Mouse (Mus musculus) liver, postnatal 0 days (tissue): ENCODE data around the gene Dnm3. TPM values are rescaled to one million over a fixed set of nuclear protein-coding genes. Genes with fewer than 3 reads are reported as not detected.
A peak's percentile ranks its signal among the peaks of the same experiment; 100 is the strongest.

Experiments used
- ATAC-seq: fragments of 200-750 bp; cut with Nextera tagmentation; 2 replicates; pipeline ENCODE4 v1.8.0; 2017; ENCODE audit warnings: mild to moderate bottlenecking, moderate library complexity
- DNase-seq: peaks from one replicate; pipeline ENCODE4 v3.0.0-alpha.2; 2016
- H3K27ac ChIP-seq: fragments of 300-500 bp; sonication (generic); 2 replicates; pipeline ENCODE4 v1.5.1; 2014; ENCODE audit warnings: antibody characterized with exemption, moderate library complexity, mild to moderate bottlenecking, low read depth
- H3K27me3 ChIP-seq: fragments of 300-500 bp; sonication (generic); 2 replicates; pipeline ENCODE4 v1.6.1; 2014; ENCODE audit warnings: low read length, control low read depth, mixed read lengths; ENCODE audit not compliant: insufficient read depth
- H3K36me3 ChIP-seq: fragments of 300-500 bp; sonication (generic); replicated peaks from 2 replicates; pipeline ENCODE4 v1.6.1; 2014; ENCODE audit warnings: mild to moderate bottlenecking, control low read depth, low read length, moderate library complexity, mixed read lengths; ENCODE audit not compliant: insufficient read depth
- H3K4me1 ChIP-seq: fragments of 300-500 bp; sonication (generic); 2 replicates; pipeline ENCODE4 v1.6.1; 2014; ENCODE audit warnings: antibody characterized with exemption, mild to moderate bottlenecking, control low read depth; ENCODE audit not compliant: insufficient read depth
- H3K4me2 ChIP-seq: fragments of 300-500 bp; sonication (generic); 2 replicates; pipeline ENCODE4 v1.6.1; 2014; ENCODE audit warnings: low read depth, mild to moderate bottlenecking, low read length, moderate library complexity, mixed read lengths
- H3K4me3 ChIP-seq: fragments of 300-500 bp; sonication (generic); 2 replicates; pipeline ENCODE4 v1.5.1; 2014; ENCODE audit warnings: low read depth, low read length
- H3K9ac ChIP-seq: fragments of 300-500 bp; sonication (generic); replicated peaks from 2 replicates; pipeline ENCODE4 v1.6.1; 2014; ENCODE audit warnings: mild to moderate bottlenecking, moderate library complexity
- H3K9me3 ChIP-seq: fragments of 300-500 bp; sonication (generic); 2 replicates; pipeline ENCODE4 v1.6.1; 2016; ENCODE audit warnings: mild to moderate bottlenecking, control low read depth, low read length, mixed read lengths
- CTCF ChIP-seq: sonication (generic); IDR thresholded peaks from 2 replicates; pipeline ENCODE4 v1.5.1; 2016; ENCODE audit warnings: antibody characterized with exemption, low read depth
- EP300 ChIP-seq: IDR thresholded peaks from 2 replicates; pipeline ENCODE4 v1.6.1; 2016; ENCODE audit warnings: antibody characterized with exemption, low read depth, mild to moderate bottlenecking
- WGBS: fragments of 180-500 bp; shearing (Covaris S2); extraction: QIAGEN DNeasy Blood & Tissue Kit; methylation state at CpG from one replicate; pipeline ENCODE4 v1.1.7; 2014; ENCODE audit not compliant: insufficient replicate concordance; 5-methylcytosine and 5-hydroxymethylcytosine counted together
- polyA plus RNA-seq: library from polyadenylated mRNA; unstranded; fragments of >200 nt; fragmentation: Nextera tagmentation; extraction: Ambion mirVana; gene quantifications from 2 replicates; pipeline ENCODE4 v1.2.1, GENCODE M21; 2015

The Dnm3 gene
- polyA plus RNA-seq, 1 experiment from 2014 or later = 0.14 TPM

- TF ChIP-seq EP300 = no peak
- Histone ChIP-seq H3K9ac (no peak overlapping the region), H3K27me3 (no peaks in the 10 kb centered on the region), H3K4me1 (no peaks in the 10 kb centered on the region), H3K4me3 (no peak overlapping the region), H3K36me3 (no peaks in the 10 kb centered on the region), H3K4me2 (no peak overlapping the region), H3K9me3 (no peaks in the 10 kb centered on the region), H3K27ac (no peak overlapping the region)
- DNase-seq = no peak
- ATAC-seq = no peak
- WGBS = 68% methylated on average over 8 of the region's 8 CpGs
These were observed 290.3 kb downstream of the Dnm3 start for GRCm38 (mm10) chr1:162187352-162188120.

- Histone ChIP-seq H3K4me2 (no peak overlapping the region), H3K4me1 (no peaks in the 10 kb centered on the region), H3K36me3 (no peaks in the 10 kb centered on the region), H3K27me3 (no peaks in the 10 kb centered on the region), H3K9me3 (no peaks in the 10 kb centered on the region), H3K27ac (0 out of 2 replicates have a peak overlapping the region, but pooled peaks have one; percentile 12), H3K4me3 (no peak overlapping the region), H3K9ac (no peak overlapping the region)
- no peak for ATAC-seq
- WGBS = 53% methylated on average over 7 of the region's 7 CpGs
- TF ChIP-seq EP300 = no peak
- no peak for TF ChIP-seq CTCF
- DNase-seq = no peak
These were observed 291.1 kb downstream of the Dnm3 start for GRCm38 (mm10) chr1:162186470-162187351.

GRCm38 (mm10) chr1:162184003-162184748 lies 293.7 kb downstream of the Dnm3 start:
- Histone ChIP-seq H3K9ac (no peak overlapping the region), H3K27ac (no peak overlapping the region), H3K4me2 (no peak overlapping the region), H3K36me3 (no peaks in the 10 kb centered on the region), H3K9me3 (no peaks in the 10 kb centered on the region), H3K4me3 (no peak overlapping the region), H3K4me1 (no peaks in the 10 kb centered on the region), H3K27me3 (no peaks in the 10 kb centered on the region)
- ATAC-seq (no peak), DNase-seq (no peak)
- 73% methylated on average over 14 of the region's 14 CpGs for WGBS
- TF ChIP-seq CTCF = no peak
- TF ChIP-seq EP300 = no peak

GRCm38 (mm10) chr1:162183438-162183837 lies 294.4 kb downstream of the Dnm3 start:
- H3K9ac ChIP-seq = no peak overlapping the region
- no peak for TF ChIP-seq CTCF
- no peak for TF ChIP-seq EP300
- no peaks in the 10 kb centered on the region for H3K36me3 ChIP-seq
- ATAC-seq (no peak), DNase-seq (no peak)
- no peaks in the 10 kb centered on the region for H3K27me3 ChIP-seq
- H3K4me3 ChIP-seq = no peak overlapping the region
- no peak overlapping the region for H3K4me2 ChIP-seq
- H3K27ac ChIP-seq = no peak overlapping the region
- no peaks in the 10 kb centered on the region for H3K9me3 ChIP-seq
- H3K4me1 ChIP-seq = no peaks in the 10 kb centered on the region
- 67% methylated on average over 3 of the region's 3 CpGs for WGBS

GRCm38 (mm10) chr1:162181187-162181975 lies 296.5 kb downstream of the Dnm3 start:
- Histone ChIP-seq H3K4me2 (no peak overlapping the region), H3K4me1 (no peaks in the 10 kb centered on the region), H3K36me3 (no peaks in the 10 kb centered on the region), H3K27me3 (no peaks in the 10 kb centered on the region), H3K27ac (no peak overlapping the region), H3K9me3 (no peaks in the 10 kb centered on the region), H3K4me3 (no peak overlapping the region), H3K9ac (no peak overlapping the region)
- 62% methylated on average over 7 of the region's 7 CpGs for WGBS
- TF ChIP-seq EP300 (no peak), CTCF (no peak)
- ATAC-seq (no peak), DNase-seq (no peak)
